Mouse (Mus musculus): Measurements from ENCODE around the gene Phc1. TPM values are rescaled to one million over a fixed set of nuclear protein-coding genes. Genes with fewer than 3 reads are reported as not detected.

Gene Phc1
- polyA plus RNA-seq (2015; fragmentation: Illumina TruSeq; extraction: RNeasy Lipid Tissue Mini Kit (QIAGEN cat#74804); ENCODE audit: insufficient read depth, low read depth, low replicate concordance), result 6.2 TPM

DNA sequence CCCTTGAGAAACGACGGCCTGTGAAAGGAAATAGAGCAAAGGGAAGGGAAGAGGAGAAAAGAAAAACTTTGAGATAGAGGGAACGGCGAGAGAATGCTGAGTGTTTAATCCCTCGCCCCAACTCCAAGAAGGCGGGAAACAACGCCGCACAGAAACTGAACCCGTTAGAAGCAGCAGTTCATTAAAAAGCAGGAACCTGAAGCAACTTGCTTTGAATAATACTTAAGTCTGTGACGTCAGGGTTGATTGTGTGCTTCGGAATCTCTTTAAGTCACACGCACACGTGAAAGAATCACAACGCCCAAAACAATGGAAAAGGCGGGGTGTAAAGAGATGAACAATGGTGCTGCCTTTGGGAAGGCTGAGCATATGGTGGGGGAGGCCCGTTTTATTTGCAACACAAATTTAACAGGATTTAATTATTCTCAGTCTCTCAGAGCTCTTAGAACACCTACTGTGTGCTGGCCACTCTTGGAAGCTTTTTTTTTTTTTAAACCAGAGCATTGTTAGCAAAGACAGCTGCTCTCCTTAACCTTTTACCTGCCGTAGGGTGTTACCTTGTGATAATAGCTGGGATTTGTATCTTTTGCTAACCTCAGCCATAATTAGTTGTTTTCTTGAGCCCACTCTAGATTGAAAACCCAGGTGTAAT is at the start of gene Phc1:
Phc1 (minus strand) TSS at position 213 of the 652 bp plus-strand sequence.

DNA sequence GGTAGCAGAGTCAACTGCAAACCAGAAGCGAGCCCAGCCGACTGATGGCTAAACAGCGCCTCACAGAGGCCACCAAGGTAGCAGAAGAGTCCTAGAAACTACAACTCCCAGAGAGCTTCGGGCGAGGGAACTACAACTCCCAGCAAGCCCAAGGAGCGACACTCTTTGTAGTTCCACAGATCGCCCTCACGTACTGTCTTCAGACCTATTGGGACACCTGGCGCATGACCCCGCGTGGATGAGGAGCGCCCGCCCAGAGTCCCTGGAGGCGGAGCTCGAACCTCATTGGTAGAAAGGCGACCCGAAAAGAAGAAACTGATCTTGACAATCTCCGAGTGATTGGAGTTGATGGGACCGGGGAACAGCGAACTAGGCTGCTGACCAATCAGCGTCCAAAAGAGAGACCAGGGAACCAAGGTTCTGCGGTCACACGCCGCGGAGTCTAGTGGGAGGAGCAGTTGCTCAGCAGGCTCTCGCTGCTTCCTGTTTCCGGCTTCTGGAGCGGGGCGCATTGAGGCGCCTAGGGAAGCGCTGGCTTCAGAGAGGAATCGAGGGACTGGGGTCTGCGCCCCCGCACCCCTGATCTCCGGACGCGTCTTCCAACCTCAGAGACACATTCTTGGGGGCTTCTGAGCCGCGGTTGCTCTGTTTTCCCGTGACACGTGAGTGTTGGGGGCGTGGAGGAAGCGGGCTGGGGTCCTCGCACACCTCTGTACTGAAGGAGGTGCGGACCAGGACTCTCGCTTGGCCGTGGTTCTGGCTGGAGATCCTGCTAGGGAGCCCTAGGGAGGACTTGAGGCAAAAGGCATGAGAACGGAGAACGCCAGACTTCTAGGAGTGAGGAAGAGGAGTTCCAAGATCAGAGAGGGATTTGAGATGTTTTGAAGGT is 31.6 kb downstream of the Phc1 start, which contains the start of gene M6pr:
M6pr (plus strand) TSS at position 216 of the 889 bp plus-strand sequence.

DNA sequence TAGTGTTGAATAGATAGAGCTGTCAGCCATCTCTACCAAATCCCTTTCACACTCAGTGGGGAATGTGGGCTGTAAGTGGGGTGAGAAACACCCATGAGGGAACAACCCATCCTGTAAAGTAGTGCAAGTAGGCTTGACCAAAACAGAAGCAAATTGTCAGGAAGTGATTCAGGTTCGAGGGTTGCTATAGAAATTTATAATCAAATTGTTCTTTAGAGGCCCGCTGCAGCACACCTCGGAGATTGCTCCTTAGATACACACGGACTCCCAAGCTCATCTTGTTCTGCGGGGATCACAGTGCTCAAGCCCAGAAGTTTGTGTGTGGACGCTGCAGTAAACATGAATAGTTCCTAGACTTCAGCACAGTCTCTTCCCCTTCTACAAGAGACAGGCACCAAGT is 57.6 kb downstream of the Phc1 start, which contains the start of gene Klrg1:
Klrg1 (minus strand) TSS at position 101 of the 400 bp plus-strand sequence.

Other genes starting within 250 kb of the Phc1 start
- gene Klrg1, start 57.7 kb downstream of the Phc1 start, polyA plus RNA-seq (2015; fragmentation: Illumina TruSeq; extraction: RNeasy Lipid Tissue Mini Kit (QIAGEN cat#74804); ENCODE audit: insufficient read depth, low read depth, low replicate concordance), result not detected
- 22.2 TPM for gene M6pr, start 31.8 kb downstream of the Phc1 start, polyA plus RNA-seq (2015; fragmentation: Illumina TruSeq; extraction: RNeasy Lipid Tissue Mini Kit (QIAGEN cat#74804); ENCODE audit: insufficient read depth, low read depth, low replicate concordance)
- gene Rimklb, start 158.2 kb upstream of the Phc1 start, polyA plus RNA-seq (2015; fragmentation: Illumina TruSeq; extraction: RNeasy Lipid Tissue Mini Kit (QIAGEN cat#74804); ENCODE audit: insufficient read depth, low read depth, low replicate concordance), result not detected
- gene Mfap5, start 165.3 kb upstream of the Phc1 start, polyA plus RNA-seq (2015; fragmentation: Illumina TruSeq; extraction: RNeasy Lipid Tissue Mini Kit (QIAGEN cat#74804); ENCODE audit: insufficient read depth, low read depth, low replicate concordance), result 23.7 TPM
- not detected for gene Aicda, start 213.2 kb upstream of the Phc1 start, polyA plus RNA-seq (2015; fragmentation: Illumina TruSeq; extraction: RNeasy Lipid Tissue Mini Kit (QIAGEN cat#74804); ENCODE audit: insufficient read depth, low read depth, low replicate concordance)